Mouse (Mus musculus): Measurements from ENCODE around the gene Ppp1r1a. TPM values are rescaled to one million over a fixed set of nuclear protein-coding genes. Genes with fewer than 3 reads are reported as not detected.

Ppp1r1a gene
- polyA plus RNA-seq, 1 experiment: 19.9 TPM

- Histone ChIP-seq H3K4me1 (ENCODE audit: control insufficient read depth, insufficient read depth, low read length) (peaks cover 9% of the 10 kb centered on the region), H3K9me3 (replicated peaks; ENCODE audit: control insufficient read depth, insufficient read depth, low read length, poor library complexity, severe bottlenecking) (no peaks in the 10 kb centered on the region), H3K36me3 (ENCODE audit: control insufficient read depth, insufficient read depth, low read length, poor library complexity, severe bottlenecking) (no peaks in the 10 kb centered on the region), H3K27ac (ENCODE audit: insufficient read depth, low read length) (peak overlapping the region; percentile 97), H3K27me3 (ENCODE audit: control insufficient read depth, insufficient read depth, low read length, poor library complexity, severe bottlenecking) (no peaks in the 10 kb centered on the region), H3K9ac (ENCODE audit: low read depth, poor library complexity, severe bottlenecking) (no peak overlapping the region), H3K4me3 (ENCODE audit: low read depth, low read length) (no peak overlapping the region)
- TF ChIP-seq CTCF (IDR thresholded peaks at IDR 0.05; ENCODE audit: low read depth, low read length) (no peak), POLR2A (IDR thresholded peaks at IDR 0.05; ENCODE audit: insufficient read depth, low read length) (no peak), EP300 (IDR thresholded peaks at IDR 0.05; ENCODE audit: insufficient read depth, low read depth, low read length) (peak; percentile 98)
Measured at GRCm38 (mm10) chr15:103519386-103520378, 18.1 kb downstream of the Ppp1r1a start.

DNA sequence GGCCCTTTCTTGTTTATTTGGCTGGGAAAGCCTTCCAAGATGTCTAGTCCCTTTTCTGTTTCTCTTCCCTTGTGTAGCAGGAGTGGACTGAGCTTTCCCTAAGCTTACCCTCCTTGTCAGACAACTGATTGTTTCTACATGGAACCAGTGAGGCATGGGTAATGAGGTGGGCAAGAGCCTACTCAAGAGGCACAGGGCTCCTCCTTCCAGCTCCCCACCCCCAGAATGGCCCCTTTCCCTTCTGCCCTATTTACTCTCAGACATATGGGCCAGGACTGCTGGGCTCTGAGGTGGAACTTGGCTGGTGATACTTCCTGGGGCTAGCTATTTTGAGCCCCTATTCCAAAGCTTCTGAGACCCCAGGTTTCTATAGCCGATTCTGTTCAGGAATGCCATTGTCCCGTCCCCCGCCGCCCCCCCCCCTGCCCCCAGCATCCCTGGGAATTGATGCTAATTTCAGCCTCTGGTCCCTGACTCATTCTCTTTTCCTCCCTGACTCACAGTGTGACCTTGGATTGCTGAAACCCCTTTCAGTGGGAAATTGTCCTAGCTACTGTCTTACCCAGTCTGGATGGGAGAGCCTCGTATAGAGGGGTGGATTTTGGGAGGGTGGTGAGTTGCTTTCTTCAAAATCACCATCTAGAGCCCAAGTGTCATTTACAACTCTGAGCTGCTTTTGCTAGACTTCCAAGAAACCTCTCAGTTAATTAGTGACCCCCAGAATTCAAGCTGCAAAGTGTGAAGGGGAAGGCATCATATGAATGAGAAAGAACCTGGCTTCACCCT is 19.0 kb downstream of the Ppp1r1a start:
- Histone ChIP-seq H3K4me1 (ENCODE audit: control insufficient read depth, insufficient read depth, low read length) (peaks cover 9% of the 10 kb centered on the region), H3K36me3 (ENCODE audit: control insufficient read depth, insufficient read depth, low read length, poor library complexity, severe bottlenecking) (no peaks in the 10 kb centered on the region), H3K9ac (ENCODE audit: low read depth, poor library complexity, severe bottlenecking) (no peak overlapping the region), H3K27ac (ENCODE audit: insufficient read depth, low read length) (peak overlapping the region; percentile 98), H3K4me3 (ENCODE audit: low read depth, low read length) (no peak overlapping the region), H3K9me3 (replicated peaks; ENCODE audit: control insufficient read depth, insufficient read depth, low read length, poor library complexity, severe bottlenecking) (no peaks in the 10 kb centered on the region), H3K27me3 (ENCODE audit: control insufficient read depth, insufficient read depth, low read length, poor library complexity, severe bottlenecking) (no peaks in the 10 kb centered on the region)
- no peak for TF ChIP-seq CTCF (IDR thresholded peaks at IDR 0.05; ENCODE audit: low read depth, low read length)
- TF ChIP-seq EP300 (IDR thresholded peaks at IDR 0.05; ENCODE audit: insufficient read depth, low read depth, low read length): no peak
- no peak for TF ChIP-seq POLR2A (IDR thresholded peaks at IDR 0.05; ENCODE audit: insufficient read depth, low read length)

- Histone ChIP-seq H3K27me3 (ENCODE audit: control insufficient read depth, insufficient read depth, low read length, poor library complexity, severe bottlenecking) (no peaks in the 10 kb centered on the region; the same call in 1 of the 2 replicates), H3K27ac (ENCODE audit: insufficient read depth, low read length) (peak overlapping the region; percentile 36; the same call in 1 of the 2 replicates), H3K9ac (ENCODE audit: low read depth, poor library complexity, severe bottlenecking) (peak overlapping the region; percentile 39; the same call in 1 of the 2 replicates), H3K36me3 (ENCODE audit: control insufficient read depth, insufficient read depth, low read length, poor library complexity, severe bottlenecking) (no peaks in the 10 kb centered on the region), H3K9me3 (replicated peaks; ENCODE audit: control insufficient read depth, insufficient read depth, low read length, poor library complexity, severe bottlenecking) (no peaks in the 10 kb centered on the region), H3K4me3 (ENCODE audit: low read depth, low read length) (peak overlapping the region; percentile 29), H3K4me1 (ENCODE audit: control insufficient read depth, insufficient read depth, low read length) (peaks cover 4% of the 10 kb centered on the region)
- no peak for TF ChIP-seq CTCF (IDR thresholded peaks at IDR 0.05; ENCODE audit: low read depth, low read length)
- no peak for TF ChIP-seq EP300 (IDR thresholded peaks at IDR 0.05; ENCODE audit: insufficient read depth, low read depth, low read length)
- no peak for TF ChIP-seq POLR2A (IDR thresholded peaks at IDR 0.05; ENCODE audit: insufficient read depth, low read length)
Measured at GRCm38 (mm10) chr15:103514914-103515313, 22.9 kb downstream of the Ppp1r1a start.

DNA sequence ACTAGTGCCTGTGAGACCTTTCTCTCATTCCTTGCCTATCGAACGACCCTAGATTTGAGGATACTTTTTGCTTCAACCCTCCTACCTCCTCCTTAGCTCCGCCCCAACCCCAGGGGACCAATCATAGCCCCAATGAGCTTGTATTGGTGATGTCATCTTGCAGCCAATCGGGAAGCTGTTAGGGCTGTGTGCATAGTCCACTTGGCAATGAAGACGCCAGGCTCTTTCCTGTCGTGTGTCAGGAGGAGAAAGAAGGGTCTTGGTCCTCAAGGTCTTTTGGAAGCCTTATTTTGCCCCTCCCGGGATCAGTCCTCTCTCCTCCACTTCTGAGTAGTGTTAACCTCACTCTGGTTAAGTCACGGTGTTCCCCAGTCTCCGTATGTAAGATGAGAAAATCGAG is 23.7 kb downstream of the Ppp1r1a start:
- H3K36me3 ChIP-seq (ENCODE audit: control insufficient read depth, insufficient read depth, low read length, poor library complexity, severe bottlenecking): no peaks in the 10 kb centered on the region
- H3K4me1 ChIP-seq (ENCODE audit: control insufficient read depth, insufficient read depth, low read length): peaks cover 2% of the 10 kb centered on the region
- H3K9me3 ChIP-seq (replicated peaks; ENCODE audit: control insufficient read depth, insufficient read depth, low read length, poor library complexity, severe bottlenecking): no peaks in the 10 kb centered on the region
- H3K4me3 ChIP-seq (ENCODE audit: low read depth, low read length): peak overlapping the region; percentile 68
- no peaks in the 10 kb centered on the region; the same call in 1 of the 2 replicates for H3K27me3 ChIP-seq (ENCODE audit: control insufficient read depth, insufficient read depth, low read length, poor library complexity, severe bottlenecking)
- no peak overlapping the region for H3K9ac ChIP-seq (ENCODE audit: low read depth, poor library complexity, severe bottlenecking)
- 0 out of 2 replicates have a peak overlapping the region, but pooled peaks have one; percentile 41 for H3K27ac ChIP-seq (ENCODE audit: insufficient read depth, low read length)
- TF ChIP-seq EP300 (IDR thresholded peaks at IDR 0.05; ENCODE audit: insufficient read depth, low read depth, low read length) (no peak), POLR2A (IDR thresholded peaks at IDR 0.05; ENCODE audit: insufficient read depth, low read length) (peak; percentile 52)

DNA sequence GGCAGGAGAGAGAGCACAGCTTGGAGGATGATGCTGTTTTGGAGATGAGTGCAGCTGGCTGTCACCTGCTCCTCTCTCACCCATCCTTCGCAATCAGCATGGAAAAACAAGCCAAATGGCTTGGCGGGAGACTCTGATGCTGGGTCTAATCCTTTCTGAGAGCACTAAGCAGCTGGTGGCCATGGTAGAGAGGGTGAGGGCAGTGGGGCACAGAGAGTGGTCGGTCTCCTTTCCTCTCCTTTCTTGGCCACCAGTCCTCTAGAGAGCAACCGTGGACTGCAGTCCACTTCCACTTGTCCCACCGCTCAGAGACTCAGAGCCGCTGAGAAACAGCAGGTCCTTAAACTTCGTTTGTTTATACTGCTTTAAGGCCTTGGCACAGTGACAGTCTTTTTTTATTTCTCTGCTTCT is 24.2 kb downstream of the Ppp1r1a start:
- Histone ChIP-seq H3K4me1 (ENCODE audit: control insufficient read depth, insufficient read depth, low read length) (peaks cover 2% of the 10 kb centered on the region), H3K27ac (ENCODE audit: insufficient read depth, low read length) (no peak overlapping the region), H3K9ac (ENCODE audit: low read depth, poor library complexity, severe bottlenecking) (0 out of 2 replicates have a peak overlapping the region, but pooled peaks have one; percentile 1), H3K27me3 (ENCODE audit: control insufficient read depth, insufficient read depth, low read length, poor library complexity, severe bottlenecking) (no peaks in the 10 kb centered on the region; the same call in 1 of the 2 replicates), H3K36me3 (ENCODE audit: control insufficient read depth, insufficient read depth, low read length, poor library complexity, severe bottlenecking) (no peaks in the 10 kb centered on the region), H3K9me3 (replicated peaks; ENCODE audit: control insufficient read depth, insufficient read depth, low read length, poor library complexity, severe bottlenecking) (no peaks in the 10 kb centered on the region), H3K4me3 (ENCODE audit: low read depth, low read length) (no peak overlapping the region)
- TF ChIP-seq POLR2A (IDR thresholded peaks at IDR 0.05; ENCODE audit: insufficient read depth, low read length): no peak
- no peak for TF ChIP-seq CTCF (IDR thresholded peaks at IDR 0.05; ENCODE audit: low read depth, low read length)
- no peak for TF ChIP-seq EP300 (IDR thresholded peaks at IDR 0.05; ENCODE audit: insufficient read depth, low read depth, low read length)

All from ES-Bruce4 (cell line).